Mouse (Mus musculus) left cerebral cortex, adult 8-10 months (tissue): ENCODE measurements around the gene S100pbp. TPM values are rescaled to one million over a fixed set of nuclear protein-coding genes. Genes with fewer than 3 reads are reported as not detected.

Source experiments
- DNase-seq, 2 experiments: peaks; one replicate each; pipeline ENCODE4 v3.0.0; 2022; ENCODE audit warnings: low spot score in 2 of 2
- total RNA-seq, 4 experiments: library from RNA; stranded (reverse); gene quantifications; 2 replicates each; pipeline ENCODE4 v1.2.4; 2022

S100pbp gene
- total RNA-seq, 4 experiments from 2014 or later, result 44.1 to 52.8 (median 46.3) TPM

- DNase-seq, result no peak
These were observed 38.2 kb downstream of the S100pbp start for GRCm38 (mm10) chr4:129151276-129151811.

GRCm38 (mm10) chr4:129149321-129149720 lies 40.2 kb downstream of the S100pbp start:
- no peak for DNase-seq

GRCm38 (mm10) chr4:129147552-129148103 lies 41.9 kb downstream of the S100pbp start:
- DNase-seq, result no peak

- no peak for DNase-seq
These were observed 43.1 kb downstream of the S100pbp start for GRCm38 (mm10) chr4:129146392-129146791.

- DNase-seq, result no peak
These were observed 43.6 kb downstream of the S100pbp start for GRCm38 (mm10) chr4:129145943-129146342.

GRCm38 (mm10) chr4:129145411-129145810 lies 44.1 kb downstream of the S100pbp start:
- no peak for DNase-seq

- DNase-seq, result peak; percentile 56 to 92
These were observed 44.8 kb downstream of the S100pbp start for GRCm38 (mm10) chr4:129144401-129145367.

- no peak for DNase-seq
These were observed 46.0 kb downstream of the S100pbp start for GRCm38 (mm10) chr4:129143509-129143908.

GRCm38 (mm10) chr4:129142439-129143045 lies 47.0 kb downstream of the S100pbp start:
- DNase-seq, result no peak

GRCm38 (mm10) chr4:129141560-129142438 lies 47.7 kb downstream of the S100pbp start:
- no peak for DNase-seq

GRCm38 (mm10) chr4:129140808-129141207 lies 48.7 kb downstream of the S100pbp start:
- DNase-seq, result no peak

GRCm38 (mm10) chr4:129139642-129140041 lies 49.9 kb downstream of the S100pbp start:
- DNase-seq, result no peak

- DNase-seq, result no peak
These were observed 51.9 kb downstream of the S100pbp start for GRCm38 (mm10) chr4:129137392-129138321.

- no peak for DNase-seq
These were observed 52.7 kb downstream of the S100pbp start, which contains the start of gene Fndc5 for GRCm38 (mm10) chr4:129136579-129137391. Gene Fndc5, plus strand, starts transcription at chr4:129136999.

- no peak for DNase-seq
These were observed 53.3 kb downstream of the S100pbp start for GRCm38 (mm10) chr4:129136189-129136578.

GRCm38 (mm10) chr4:129135637-129136036 lies 53.9 kb downstream of the S100pbp start:
- no peak for DNase-seq

- DNase-seq, result no peak
These were observed 54.5 kb downstream of the S100pbp start for GRCm38 (mm10) chr4:129134799-129135585.

- no peak for DNase-seq
These were observed 58.7 kb downstream of the S100pbp start for GRCm38 (mm10) chr4:129130755-129131303.
